Mouse (Mus musculus) heart, adult 2 months (tissue): ENCODE results near the gene Noct.
A peak's percentile ranks its signal among the peaks of the same experiment; 100 is the strongest.

ENCODE experiments used
- CTCF ChIP-seq: fragments of 200-600 bp; IDR thresholded peaks from 2 replicates; pipeline ENCODE4 v1.8.1; 2022; ENCODE audit warnings: antibody characterized with exemption, mild to moderate bottlenecking, moderate library complexity
- EP300 ChIP-seq: fragments of 200-500 bp; IDR thresholded peaks from 2 replicates; pipeline ENCODE4 v1.6.1; 2011; ENCODE audit warnings: low read depth, low read length, control low read depth; ENCODE audit not compliant: insufficient read depth
- POLR2A ChIP-seq: fragments of 200-500 bp; IDR thresholded peaks from 2 replicates; pipeline ENCODE4 v1.6.1; 2011; ENCODE audit warnings: mild to moderate bottlenecking, low read depth, low read length, control low read depth; ENCODE audit not compliant: insufficient read depth

DNA sequence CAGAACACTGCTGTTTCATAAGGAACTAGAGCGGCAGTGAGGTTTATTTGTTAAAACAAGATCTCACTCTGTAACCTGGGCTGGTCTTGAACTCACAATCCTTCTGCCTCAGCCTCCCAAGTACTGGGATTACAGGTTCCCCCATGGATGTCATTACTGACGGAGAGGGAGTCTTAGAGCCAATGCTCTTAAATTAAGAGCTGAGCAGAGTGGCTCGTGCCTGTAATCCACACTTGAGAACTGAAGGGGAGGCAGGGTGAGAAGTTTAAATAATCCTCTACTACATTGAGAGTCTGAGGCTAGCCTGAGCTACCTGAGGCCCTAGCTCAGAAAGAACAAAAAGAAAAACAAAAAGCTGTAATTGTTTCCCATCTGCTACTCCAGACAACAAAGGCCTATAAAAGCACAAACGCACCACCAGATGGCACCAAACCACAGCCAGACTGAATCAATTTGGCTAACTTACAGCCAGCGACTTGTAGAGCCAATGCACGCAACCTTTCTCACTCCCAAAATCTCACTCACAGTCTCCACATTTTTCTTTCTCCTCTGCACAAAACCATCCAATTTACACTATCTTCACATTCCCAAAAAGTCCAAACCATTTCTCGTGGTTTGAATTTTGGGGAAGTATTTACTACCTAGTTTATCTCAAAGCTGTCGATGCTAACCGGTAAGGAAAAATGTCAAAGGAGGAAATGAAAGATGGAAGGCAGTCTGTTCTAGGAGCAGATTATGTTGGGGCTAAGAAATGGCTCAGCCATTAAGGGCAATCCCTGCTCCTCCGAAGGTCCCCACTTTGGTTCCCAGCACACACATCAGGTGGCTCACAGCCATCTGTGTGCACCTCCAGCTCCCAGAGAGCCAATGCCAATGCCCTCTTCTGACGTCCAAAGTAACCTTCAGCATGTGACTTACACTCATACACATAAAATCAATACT lies 64.9 kb downstream of the Noct start:
- TF ChIP-seq POLR2A (no peak), CTCF (peak; percentile 92), EP300 (peak; percentile 80; the same call in 1 of the 2 replicates)
